Mouse (Mus musculus): ENCODE measurements around the gene Ldhb. TPM values are rescaled to one million over a fixed set of nuclear protein-coding genes. Genes with fewer than 3 reads are reported as not detected.
A peak's percentile ranks its signal among the peaks of the same experiment; 100 is the strongest.
"Not testable (repeated sequence)": the region's sequence is repeated elsewhere in the genome, so short reads cannot be mapped to it uniquely, and the experiment has no call there.

The Ldhb gene
- polyA plus RNA-seq (2017; shearing (Covaris generic)), result 100 to 1,000 TPM in 1 of 2 experiments, 10 to 100 TPM in 1; 95.9 to 136 TPM

DNA sequence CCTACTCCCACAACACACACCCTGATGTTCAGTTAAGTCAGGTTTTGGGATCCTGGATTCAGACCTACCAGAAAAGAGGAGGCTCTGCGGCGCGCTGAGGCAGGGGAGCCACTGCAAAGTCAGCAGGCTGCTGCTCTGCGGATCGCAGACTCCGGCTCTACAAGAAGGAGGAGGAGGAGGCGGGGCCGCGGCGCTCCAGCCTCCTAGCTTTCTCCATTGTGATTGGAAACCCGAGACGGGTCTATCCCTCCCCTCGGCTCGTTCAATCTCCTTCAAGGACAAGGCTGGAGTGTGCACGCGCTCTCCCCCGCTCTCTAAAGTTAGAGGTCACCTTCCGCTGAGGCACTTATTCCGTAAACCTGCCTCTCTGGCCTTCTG lies at the start of gene Ldhb:
Gene Ldhb (minus strand): TSS at position 173 of the 378 bp plus-strand sequence.
- peak; percentile 94 for ATAC-seq

DNA sequence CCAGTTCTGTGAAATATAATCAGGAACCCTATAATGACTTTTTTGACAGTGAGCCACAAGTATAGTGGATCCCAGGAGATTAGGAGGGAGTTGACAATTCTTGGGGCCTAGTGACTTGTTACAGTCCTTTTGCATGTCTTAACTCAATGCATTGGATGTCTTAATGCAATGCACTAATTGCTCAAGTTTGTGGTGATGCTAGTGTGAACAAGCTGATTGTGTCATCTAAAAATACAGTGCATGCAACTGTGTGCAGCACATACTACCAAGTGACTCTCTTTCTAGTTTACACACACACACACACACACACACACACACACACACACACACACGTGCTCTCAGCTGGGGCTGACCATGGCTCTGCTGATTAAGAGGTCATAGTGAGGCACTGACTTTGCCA lies 48.2 kb upstream of the Ldhb start:
- no peak for ATAC-seq

DNA sequence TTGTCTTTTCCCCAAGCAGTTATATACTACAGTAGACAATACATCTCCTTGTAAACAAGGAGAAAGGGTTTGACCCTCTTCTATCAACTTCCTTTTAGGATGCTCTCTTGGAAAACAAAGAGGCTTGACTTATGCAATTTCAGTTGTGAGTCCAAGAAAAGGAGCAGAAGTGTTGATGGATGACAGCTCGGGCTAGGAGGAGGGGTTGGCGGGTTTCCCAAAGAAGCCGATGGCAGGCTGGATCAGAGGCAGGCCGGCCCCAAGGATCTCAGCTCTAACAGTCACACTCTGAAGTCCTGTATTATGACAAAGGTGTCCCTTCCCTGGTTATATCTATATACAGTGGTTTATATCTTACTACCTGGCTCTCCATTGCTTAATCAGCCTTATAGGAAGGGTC lies 43.7 kb upstream of the Ldhb start:
- ATAC-seq, result no peak

GRCm38 (mm10) chr6:142550871-142551270 lies 43.1 kb upstream of the Ldhb start:
- ATAC-seq, result no peak

- ATAC-seq, result no peak
Observed at GRCm38 (mm10) chr6:142548377-142548776, 40.6 kb upstream of the Ldhb start.

DNA sequence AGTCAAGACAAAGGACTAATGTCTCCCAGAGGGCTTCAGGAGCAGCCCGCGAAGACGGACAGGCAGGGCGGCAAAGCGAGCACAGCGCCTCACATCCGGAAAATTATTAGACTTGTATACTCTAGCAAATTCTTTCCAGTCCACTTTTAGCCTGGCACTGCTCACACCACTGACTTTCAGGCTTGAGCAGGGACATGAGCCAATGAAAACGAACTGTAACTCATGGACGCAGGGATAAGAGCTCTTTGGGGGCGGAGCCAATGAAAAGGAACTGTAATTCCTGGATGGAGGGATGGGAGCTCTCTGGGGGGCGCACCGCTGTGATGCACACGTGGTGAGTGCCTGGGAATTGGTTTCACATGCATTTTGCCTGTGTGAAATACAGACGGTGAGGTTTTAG lies 37.4 kb upstream of the Ldhb start:
- ATAC-seq, result no peak

DNA sequence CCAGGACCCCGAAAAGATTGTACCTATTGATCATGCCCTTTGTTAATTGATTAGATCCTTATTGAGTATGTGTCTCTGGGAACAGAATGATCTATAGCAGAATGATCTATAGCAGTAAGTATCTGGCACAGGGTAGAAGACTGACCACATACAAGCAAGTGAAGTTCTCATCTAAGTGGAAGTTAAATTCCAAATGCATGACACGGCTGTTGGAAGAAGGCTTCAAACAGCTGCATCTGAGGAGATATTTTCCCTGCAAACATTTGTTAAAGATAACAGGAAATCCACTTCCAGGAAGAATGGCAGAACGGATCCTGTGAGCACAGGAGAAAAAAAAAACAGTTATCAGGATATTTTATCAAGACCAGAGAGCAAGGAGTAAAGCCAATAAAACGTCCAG lies 35.9 kb upstream of the Ldhb start:
- no peak for ATAC-seq

GRCm38 (mm10) chr6:142542800-142543175 lies 35.0 kb upstream of the Ldhb start:
- ATAC-seq, result no peak

GRCm38 (mm10) chr6:142542082-142542799 lies 34.5 kb upstream of the Ldhb start:
- no peak for ATAC-seq

DNA sequence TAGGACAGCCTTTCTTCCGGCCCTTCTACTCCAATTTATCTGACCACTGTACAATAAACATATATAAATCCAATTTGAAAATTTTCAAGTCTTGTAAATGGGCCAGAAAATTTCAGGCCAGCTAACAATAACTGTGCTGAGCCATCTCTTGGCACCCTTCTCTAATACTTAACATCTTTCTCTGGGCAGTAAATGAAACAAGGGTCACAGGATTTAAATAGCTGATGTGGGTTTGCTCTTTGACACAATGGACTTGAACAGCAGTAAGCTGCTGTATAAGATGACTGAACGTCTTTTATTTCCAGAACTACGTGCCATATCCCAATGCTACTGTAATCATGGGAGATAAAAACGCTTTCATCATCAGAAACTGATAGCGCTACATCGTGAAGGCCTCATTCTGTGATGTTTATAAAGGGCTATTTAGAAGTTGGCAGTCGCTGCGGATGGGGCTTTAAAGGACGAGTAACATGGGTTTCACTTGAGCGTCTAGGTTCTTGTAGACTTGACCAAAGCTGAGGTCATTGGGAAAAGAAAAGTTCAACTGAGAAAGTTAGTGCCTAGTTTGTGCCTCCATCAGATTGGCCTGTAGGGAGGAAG lies 32.9 kb upstream of the Ldhb start:
- no peak for ATAC-seq

- no peak for ATAC-seq
Observed at GRCm38 (mm10) chr6:142540131-142540530, 32.4 kb upstream of the Ldhb start.

- ATAC-seq, result peak; percentile 89
Observed at GRCm38 (mm10) chr6:142538503-142538902, 30.7 kb upstream of the Ldhb start.

- no peak for ATAC-seq
Observed at GRCm38 (mm10) chr6:142533412-142533811, 25.7 kb upstream of the Ldhb start.

DNA sequence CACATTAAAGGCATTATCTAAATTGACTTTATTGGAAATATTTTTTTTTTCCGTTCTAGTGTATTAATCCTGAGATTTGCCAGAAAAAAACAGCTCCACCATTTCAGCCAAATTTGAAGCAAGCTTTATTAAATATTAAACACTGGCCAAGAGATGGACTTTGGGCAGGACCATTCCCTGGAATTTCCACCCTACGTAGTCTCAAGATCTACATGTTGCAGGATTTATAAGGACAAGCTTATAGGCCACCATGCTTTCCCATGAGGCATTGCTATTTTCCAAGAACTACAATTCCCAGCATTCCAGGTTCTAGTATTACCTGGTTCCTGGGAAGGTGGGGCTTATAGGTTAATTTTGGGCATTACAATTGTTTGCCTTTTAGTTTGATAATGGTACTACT lies 24.9 kb upstream of the Ldhb start:
- no peak for ATAC-seq

DNA sequence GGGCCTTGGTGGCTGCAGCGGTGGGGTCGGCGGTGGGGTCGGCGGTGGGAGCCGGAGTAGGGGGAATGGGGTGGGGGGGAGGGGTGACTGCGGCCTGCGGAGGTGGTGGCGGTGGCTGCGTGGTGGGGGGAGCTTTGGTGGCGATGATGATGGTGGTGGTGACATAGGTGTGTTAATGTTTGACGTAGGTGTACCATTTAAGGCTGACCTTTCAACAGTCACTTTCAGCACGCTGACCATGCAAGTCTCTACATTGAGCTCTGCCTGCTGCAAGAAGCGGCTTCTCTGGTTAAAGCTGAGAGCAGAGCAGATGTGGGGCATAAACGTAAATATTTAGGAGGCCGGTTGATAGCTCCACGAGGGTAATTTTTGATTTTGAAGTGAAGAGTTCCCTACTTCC lies 24.4 kb upstream of the Ldhb start:
- ATAC-seq, result no peak

- ATAC-seq, result no peak
Observed at GRCm38 (mm10) chr6:142530378-142530777, 22.6 kb upstream of the Ldhb start.

GRCm38 (mm10) chr6:142529680-142530079 lies 21.9 kb upstream of the Ldhb start:
- ATAC-seq, result no peak

- no peak for ATAC-seq
Observed at GRCm38 (mm10) chr6:142527931-142528562, 20.3 kb upstream of the Ldhb start.

DNA sequence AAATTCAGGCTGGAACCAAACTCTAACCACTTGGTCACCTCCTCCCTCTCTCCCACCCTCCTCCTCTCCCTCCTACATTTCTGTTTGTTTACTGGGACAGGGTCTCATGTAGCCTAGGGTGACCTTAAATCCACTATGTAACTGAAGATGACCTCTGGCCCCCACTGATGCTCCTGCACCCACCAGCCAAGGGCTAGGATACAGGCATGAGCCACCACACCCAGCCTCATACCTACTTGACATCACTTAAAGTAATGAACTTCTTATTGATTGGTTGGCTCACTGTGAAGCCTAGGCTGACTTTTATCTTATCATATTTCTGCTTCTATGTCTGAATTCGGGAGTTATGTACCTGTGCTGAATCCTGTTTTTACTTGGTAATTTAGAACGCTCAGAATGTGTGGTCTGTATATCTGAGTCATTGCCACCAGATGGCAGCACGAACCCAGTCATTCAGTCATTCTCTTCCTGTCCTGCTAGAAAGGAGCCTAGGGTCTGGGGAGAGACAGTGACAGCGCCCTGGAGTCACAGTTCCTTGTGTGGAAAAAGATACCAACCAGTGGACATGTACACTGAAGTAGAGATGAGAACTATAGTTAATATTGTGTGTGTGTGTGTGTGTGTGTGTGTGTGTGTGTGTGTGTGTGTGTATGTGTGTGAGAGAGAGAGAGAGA lies 17.0 kb upstream of the Ldhb start:
- ATAC-seq, result peak; percentile 92

GRCm38 (mm10) chr6:142521591-142522110 lies 13.9 kb upstream of the Ldhb start:
- no peak for ATAC-seq

DNA sequence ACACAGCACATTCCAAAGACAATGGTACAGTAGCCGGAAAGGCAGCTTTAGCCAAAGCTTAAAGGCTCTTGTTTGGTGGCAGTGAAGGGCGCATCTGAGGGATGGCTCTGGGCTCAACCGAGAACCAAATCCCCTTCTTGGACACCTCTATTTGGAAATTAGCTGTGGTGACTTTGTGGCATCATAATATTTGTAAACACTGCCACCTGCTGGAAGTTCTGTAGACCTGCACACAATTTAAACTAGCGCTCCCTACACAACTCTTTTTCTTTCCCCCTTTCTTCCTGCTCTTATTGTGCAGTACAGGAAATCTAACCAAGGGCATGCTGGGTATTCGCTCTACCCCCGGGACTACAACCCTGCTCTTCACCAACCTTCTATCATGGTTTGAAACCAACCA lies 11.4 kb upstream of the Ldhb start:
- peak; percentile 83 for ATAC-seq

DNA sequence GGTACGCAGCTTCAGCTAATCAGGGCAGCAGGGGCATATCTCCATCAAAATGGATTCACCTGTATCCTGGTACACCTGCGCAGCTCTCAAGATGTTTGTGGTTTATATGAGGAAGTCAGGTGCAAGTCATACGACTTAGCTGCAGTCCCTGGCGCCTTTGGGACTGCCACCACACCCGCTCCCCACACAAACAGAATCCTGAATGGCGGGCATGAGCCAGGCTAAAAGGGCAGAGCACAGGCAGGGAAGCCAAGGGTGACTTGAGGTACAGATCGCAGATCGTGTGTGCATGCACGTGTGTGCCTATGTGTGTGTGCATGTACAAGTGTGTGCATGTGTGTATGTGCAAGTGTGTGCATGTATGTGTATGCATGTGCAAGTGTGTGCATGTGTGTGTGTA lies 7.6 kb upstream of the Ldhb start:
- not testable (repeated sequence) for ATAC-seq

GRCm38 (mm10) chr6:142514912-142515311 lies 7.2 kb upstream of the Ldhb start:
- ATAC-seq, result no peak

Measured in CD4-positive, CD25-positive, alpha-beta regulatory T cell, adult 4 months (primary cell).